Mouse (Mus musculus) forebrain, embryonic 16.5 days (tissue): Measurements from ENCODE around the gene Thrb. TPM values are rescaled to one million over a fixed set of nuclear protein-coding genes. Genes with fewer than 3 reads are reported as not detected.

ENCODE experiments used
- ATAC-seq: fragments of 200-750 bp; cut with Nextera tagmentation; 2 replicates; pipeline ENCODE4 v1.8.0; 2017; ENCODE audit warnings: mild to moderate bottlenecking, moderate library complexity
- H3K27ac ChIP-seq: fragments of 300-500 bp; sonication (generic); 2 replicates; pipeline ENCODE4 v1.5.1; 2014; ENCODE audit warnings: low read length, control low read depth
- H3K27me3 ChIP-seq: fragments of 300-500 bp; sonication (generic); replicated peaks from 2 replicates; pipeline ENCODE4 v1.6.1; 2014; ENCODE audit warnings: low read length; ENCODE audit not compliant: control insufficient read depth, insufficient read depth
- H3K36me3 ChIP-seq: fragments of 300-500 bp; sonication (generic); 2 replicates; pipeline ENCODE4 v1.6.1; 2014; ENCODE audit not compliant: control insufficient read depth, insufficient read depth
- H3K4me1 ChIP-seq: fragments of 300-500 bp; sonication (generic); replicated peaks from 2 replicates; pipeline ENCODE4 v1.6.1; 2014; ENCODE audit warnings: low read length; ENCODE audit not compliant: control insufficient read depth, insufficient read depth
- H3K4me2 ChIP-seq: fragments of 300-500 bp; sonication (generic); 2 replicates; pipeline ENCODE4 v1.6.1; 2014; ENCODE audit warnings: mild to moderate bottlenecking, low read length, control low read depth
- H3K4me3 ChIP-seq: fragments of 300-500 bp; sonication (generic); replicated peaks from 2 replicates; pipeline ENCODE4 v1.5.1; 2014; ENCODE audit warnings: mild to moderate bottlenecking, low read length, control low read depth
- H3K9ac ChIP-seq: fragments of 300-500 bp; sonication (generic); replicated peaks from 2 replicates; pipeline ENCODE4 v1.6.1; 2014; ENCODE audit warnings: low read depth, low read length, control low read depth
- H3K9me3 ChIP-seq: fragments of 300-500 bp; sonication (generic); 2 replicates; pipeline ENCODE4 v1.6.1; 2016; ENCODE audit warnings: low read length; ENCODE audit not compliant: control insufficient read depth
- WGBS: fragments of 180-500 bp; shearing (Covaris S2); extraction: QIAGEN DNeasy Blood & Tissue Kit; methylation state at CpG from one replicate; pipeline ENCODE4 v1.1.7; 2014; 5-methylcytosine and 5-hydroxymethylcytosine counted together
- polyA plus RNA-seq: library from polyadenylated mRNA; unstranded; fragments of >200 nt; fragmentation: Nextera tagmentation; extraction: Ambion mirVana; gene quantifications from 2 replicates; pipeline ENCODE4 v1.2.1, GENCODE M21; 2015

Gene Thrb
- polyA plus RNA-seq, 1 experiment from 2014 or later, result 1.6 TPM

DNA sequence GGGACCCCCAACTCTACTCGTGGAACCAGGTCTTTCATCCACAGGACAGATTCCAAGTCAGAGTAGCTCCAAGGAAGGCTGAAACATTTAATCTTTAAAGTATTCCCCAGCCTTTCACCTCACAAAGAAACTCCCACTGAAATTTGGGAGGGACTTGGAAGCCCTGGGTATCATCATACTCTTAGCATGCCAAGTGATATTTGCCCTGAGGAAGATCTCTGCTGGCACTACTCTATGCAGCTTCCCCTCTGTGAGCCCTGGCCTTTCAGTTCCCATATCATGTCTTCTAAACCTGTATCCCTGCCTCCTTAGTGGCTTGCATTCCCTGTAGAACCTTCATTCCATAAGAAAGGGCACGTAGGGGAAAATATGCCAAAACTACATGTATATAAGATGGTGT lies 68.8 kb downstream of the Thrb start:
- Histone ChIP-seq H3K4me3 (no peak overlapping the region), H3K27me3 (no peaks in the 10 kb centered on the region), H3K9me3 (no peaks in the 10 kb centered on the region), H3K27ac (no peak overlapping the region), H3K4me2 (no peak overlapping the region), H3K9ac (no peak overlapping the region), H3K36me3 (no peaks in the 10 kb centered on the region), H3K4me1 (peaks cover 5% of the 10 kb centered on the region; the same call in 1 of the 2 replicates)
- ATAC-seq, result no peak
- WGBS, result 90% methylated on average over 2 of the region's 2 CpGs

DNA sequence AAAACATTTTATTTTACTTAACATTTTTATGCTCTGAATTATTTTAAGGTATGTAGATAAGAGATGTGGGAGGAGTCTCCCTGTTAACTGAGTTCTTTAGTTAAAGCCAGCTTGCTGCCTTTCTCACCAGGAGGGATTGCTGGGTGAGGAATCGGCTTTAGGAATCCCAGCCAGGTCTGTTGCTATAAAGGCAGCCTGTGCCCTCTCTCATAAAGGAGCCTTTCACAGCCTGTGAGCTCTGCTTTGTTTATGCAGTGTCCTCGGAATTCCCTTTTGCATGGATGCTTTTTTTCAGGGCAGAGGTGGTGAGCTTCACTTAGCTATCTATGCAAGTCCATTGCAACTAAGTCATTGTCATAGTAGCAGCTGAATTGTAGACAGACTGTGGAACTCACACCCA lies 71.0 kb downstream of the Thrb start:
- whole genome bisulfite sequencing, result 2% methylated on average over 2 of the region's 2 CpGs
- no peak overlapping the region for H3K4me2 ChIP-seq
- peak; percentile 34; the same call in 1 of the 2 replicates for ATAC-seq

DNA sequence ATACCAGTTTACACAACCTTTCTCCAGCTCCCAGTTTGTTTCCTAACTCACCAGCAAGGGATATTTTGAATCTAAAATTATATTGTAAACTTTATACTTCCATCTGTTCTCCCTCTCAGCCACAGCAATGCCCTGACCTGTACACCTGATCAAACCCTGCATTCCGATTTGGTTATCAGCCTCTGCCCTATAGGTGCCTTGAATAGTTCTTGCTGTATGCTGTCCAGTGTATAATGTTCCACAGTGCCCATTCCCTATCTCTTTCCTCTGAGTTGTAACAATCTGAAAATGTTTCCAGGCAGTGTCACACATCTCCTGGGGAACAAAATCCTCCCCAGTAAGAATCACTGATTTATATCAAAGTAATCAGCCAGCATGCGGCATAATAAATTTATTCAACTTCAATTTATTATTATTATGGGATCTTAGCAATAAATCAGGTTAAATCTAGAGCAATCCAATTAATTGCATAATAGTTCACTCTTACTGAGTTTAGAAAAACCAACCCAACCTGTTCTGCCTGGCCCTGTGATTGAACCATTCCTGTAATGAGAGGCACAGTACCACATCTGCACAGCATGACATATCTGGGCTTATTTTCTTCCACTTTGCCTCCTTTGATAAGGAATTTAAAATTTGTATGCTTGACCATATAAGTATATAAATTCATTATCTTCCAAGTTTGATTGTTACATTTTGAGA lies 73.2 kb downstream of the Thrb start:
- no peak for ATAC-seq
- Histone ChIP-seq H3K9me3 (no peaks in the 10 kb centered on the region), H3K9ac (no peak overlapping the region), H3K36me3 (no peaks in the 10 kb centered on the region), H3K4me3 (no peak overlapping the region), H3K27ac (no peak overlapping the region), H3K27me3 (no peaks in the 10 kb centered on the region), H3K4me1 (peaks cover 8% of the 10 kb centered on the region; the same call in 1 of the 2 replicates), H3K4me2 (no peak overlapping the region)
- 88% methylated on average over 2 of the region's 2 CpGs for WGBS

More for the DNA sequence above, 71.0 kb downstream of the Thrb start:
- peaks cover 8% of the 10 kb centered on the region; the same call in 1 of the 2 replicates for H3K4me1 ChIP-seq
- no peaks in the 10 kb centered on the region for H3K9me3 ChIP-seq
- H3K36me3 ChIP-seq, result no peaks in the 10 kb centered on the region
- no peak overlapping the region for H3K27ac ChIP-seq
- no peak overlapping the region for H3K9ac ChIP-seq
- H3K4me3 ChIP-seq, result no peak overlapping the region
- no peaks in the 10 kb centered on the region for H3K27me3 ChIP-seq

DNA sequence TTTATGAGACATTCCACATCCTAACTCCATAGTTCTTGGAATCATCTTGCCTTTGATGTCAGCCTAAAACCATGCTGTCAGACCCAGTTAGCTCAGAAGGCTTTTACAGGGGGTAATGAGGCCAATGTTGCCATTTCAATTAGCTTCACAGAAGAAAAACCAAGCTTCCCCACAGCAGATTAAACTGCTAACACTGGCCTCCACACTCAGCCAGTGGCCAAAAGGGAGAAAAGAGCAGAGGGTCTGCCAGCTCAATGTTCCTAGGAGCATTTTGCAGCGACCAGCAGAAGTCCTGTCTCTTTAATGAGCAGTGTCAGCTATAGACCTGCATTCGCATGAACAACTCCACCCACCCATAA lies 73.7 kb downstream of the Thrb start:
- Histone ChIP-seq H3K9ac (no peak overlapping the region), H3K27ac (no peak overlapping the region), H3K4me3 (no peak overlapping the region), H3K27me3 (no peaks in the 10 kb centered on the region), H3K4me2 (no peak overlapping the region), H3K9me3 (no peaks in the 10 kb centered on the region), H3K4me1 (peaks cover 8% of the 10 kb centered on the region; the same call in 1 of the 2 replicates), H3K36me3 (no peaks in the 10 kb centered on the region)
- ATAC-seq, result no peak
- WGBS, result 25% methylated on average over 2 of the region's 2 CpGs

GRCm38 (mm10) chr14:17735440-17735839 lies 75.4 kb downstream of the Thrb start:
- 52% methylated on average over 6 of the region's 6 CpGs for WGBS
- no peak overlapping the region for H3K9ac ChIP-seq
- no peaks in the 10 kb centered on the region for H3K27me3 ChIP-seq
- H3K4me3 ChIP-seq, result no peak overlapping the region
- peak; percentile 78 for ATAC-seq
- H3K36me3 ChIP-seq, result no peaks in the 10 kb centered on the region
- peaks cover 8% of the 10 kb centered on the region; the same call in 1 of the 2 replicates for H3K4me1 ChIP-seq
- H3K27ac ChIP-seq, result no peak overlapping the region
- H3K9me3 ChIP-seq, result no peaks in the 10 kb centered on the region
- H3K4me2 ChIP-seq, result no peak overlapping the region

DNA sequence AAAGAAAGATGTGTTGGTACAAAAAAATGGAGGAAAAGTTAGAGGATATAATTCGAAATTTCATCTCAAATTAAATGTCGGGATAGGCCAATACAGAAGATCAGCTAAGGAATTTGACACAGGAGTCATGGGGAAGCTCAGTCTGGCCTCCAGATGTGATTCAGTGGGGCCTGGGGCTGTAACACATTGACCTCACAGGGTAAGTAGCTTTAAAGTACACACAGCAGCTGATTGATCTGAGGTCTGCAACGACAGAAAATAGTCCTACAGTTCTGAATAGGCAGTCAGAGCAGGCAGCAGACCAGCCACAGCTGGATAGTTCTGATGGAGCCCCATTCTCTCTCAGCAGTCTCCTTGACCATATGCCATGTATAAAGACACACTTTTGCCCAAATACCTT lies 80.8 kb downstream of the Thrb start:
- no peaks in the 10 kb centered on the region for H3K9me3 ChIP-seq
- H3K9ac ChIP-seq, result no peak overlapping the region
- H3K4me1 ChIP-seq, result peaks cover 4% of the 10 kb centered on the region
- H3K27me3 ChIP-seq, result no peaks in the 10 kb centered on the region
- no peak overlapping the region for H3K4me2 ChIP-seq
- 54% methylated on average over 3 of the region's 3 CpGs for WGBS
- no peak for ATAC-seq
- H3K4me3 ChIP-seq, result no peak overlapping the region
- no peak overlapping the region for H3K27ac ChIP-seq
- no peaks in the 10 kb centered on the region for H3K36me3 ChIP-seq

GRCm38 (mm10) chr14:17742264-17742663 lies 82.2 kb downstream of the Thrb start:
- Histone ChIP-seq H3K4me2 (no peak overlapping the region), H3K4me1 (peaks cover 4% of the 10 kb centered on the region), H3K4me3 (no peak overlapping the region), H3K9me3 (no peaks in the 10 kb centered on the region), H3K27ac (no peak overlapping the region), H3K27me3 (no peaks in the 10 kb centered on the region), H3K36me3 (no peaks in the 10 kb centered on the region), H3K9ac (no peak overlapping the region)
- no peak for ATAC-seq
- 57% methylated on average over 2 of the region's 2 CpGs for WGBS

DNA sequence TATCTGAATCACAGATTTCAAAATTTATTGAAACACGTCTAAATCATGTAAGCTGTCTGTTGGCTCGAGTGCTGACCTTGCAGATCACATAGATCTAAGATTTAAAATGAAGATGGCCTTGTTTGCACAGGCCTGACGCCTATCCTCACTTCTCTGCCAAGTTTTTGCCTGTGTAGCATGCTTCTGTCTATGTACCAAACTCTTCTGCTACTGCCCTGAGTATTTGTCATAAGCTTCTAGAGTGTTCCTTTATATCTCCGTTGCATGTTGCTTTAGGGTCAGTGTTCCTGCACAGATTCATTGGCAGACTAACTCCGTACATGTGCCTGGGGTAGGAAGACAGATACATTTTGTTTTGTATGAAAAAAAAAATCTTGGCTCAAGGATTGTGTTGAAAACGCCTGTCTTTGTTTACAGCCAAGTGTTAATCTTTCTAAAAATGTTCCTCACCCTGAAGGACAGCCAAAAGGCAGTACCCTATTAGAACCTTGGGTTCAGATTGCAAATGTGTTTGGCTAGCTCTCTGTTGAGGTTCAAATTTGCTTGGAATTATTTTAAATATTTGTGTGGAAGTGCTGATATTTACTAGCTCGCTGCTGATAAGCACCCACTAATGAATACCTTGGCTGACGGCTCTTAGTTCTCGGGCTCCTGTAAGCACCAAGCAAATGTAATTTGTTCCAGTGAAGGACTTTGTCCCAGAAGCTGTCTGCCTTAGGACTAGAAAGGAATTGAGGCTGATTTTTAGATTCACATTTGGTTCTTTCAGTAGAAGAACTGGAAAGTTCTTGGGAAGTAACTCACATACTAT lies 83.0 kb downstream of the Thrb start:
- peak; percentile 55 for ATAC-seq
- Histone ChIP-seq H3K4me3 (no peak overlapping the region), H3K9me3 (no peaks in the 10 kb centered on the region), H3K27ac (no peak overlapping the region), H3K27me3 (no peaks in the 10 kb centered on the region), H3K4me2 (no peak overlapping the region), H3K36me3 (no peaks in the 10 kb centered on the region), H3K4me1 (peaks cover 4% of the 10 kb centered on the region), H3K9ac (no peak overlapping the region)
- 50% methylated on average over 9 of the region's 9 CpGs for WGBS

DNA sequence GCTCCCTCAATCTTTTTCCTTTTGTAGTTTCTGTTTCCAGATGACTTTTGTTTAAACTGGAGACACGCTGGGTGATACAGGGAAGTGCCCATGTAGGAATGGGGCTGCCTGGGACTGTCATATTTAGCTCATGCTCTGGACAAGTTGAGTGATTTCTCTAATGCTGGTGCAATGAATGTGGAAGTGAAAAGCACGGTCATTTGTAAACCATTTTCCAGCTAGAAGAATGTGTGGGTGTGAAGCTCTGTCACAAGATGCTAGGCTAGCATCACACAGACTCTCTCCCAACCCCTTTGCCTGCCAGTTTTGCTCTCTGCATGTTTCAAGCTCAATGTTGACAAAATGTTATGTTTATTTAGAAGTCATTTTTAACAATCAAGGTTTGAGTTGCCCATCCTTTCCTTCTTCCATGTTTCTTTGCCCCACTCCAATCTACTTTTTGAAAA lies 83.7 kb downstream of the Thrb start:
- no peaks in the 10 kb centered on the region for H3K36me3 ChIP-seq
- no peaks in the 10 kb centered on the region for H3K27me3 ChIP-seq
- WGBS, result 70% methylated on average over 2 of the region's 2 CpGs
- no peak overlapping the region for H3K9ac ChIP-seq
- no peak overlapping the region for H3K4me3 ChIP-seq
- H3K27ac ChIP-seq, result no peak overlapping the region
- H3K4me1 ChIP-seq, result peaks cover 4% of the 10 kb centered on the region
- H3K9me3 ChIP-seq, result no peaks in the 10 kb centered on the region
- H3K4me2 ChIP-seq, result no peak overlapping the region
- ATAC-seq, result no peak
